Mouse (Mus musculus): ENCODE measurements around the gene Nim1k.
"Not testable (repeated sequence)": the region's sequence is repeated elsewhere in the genome, so short reads cannot be mapped to it uniquely, and the experiment has no call there.

The Nim1k gene

DNA sequence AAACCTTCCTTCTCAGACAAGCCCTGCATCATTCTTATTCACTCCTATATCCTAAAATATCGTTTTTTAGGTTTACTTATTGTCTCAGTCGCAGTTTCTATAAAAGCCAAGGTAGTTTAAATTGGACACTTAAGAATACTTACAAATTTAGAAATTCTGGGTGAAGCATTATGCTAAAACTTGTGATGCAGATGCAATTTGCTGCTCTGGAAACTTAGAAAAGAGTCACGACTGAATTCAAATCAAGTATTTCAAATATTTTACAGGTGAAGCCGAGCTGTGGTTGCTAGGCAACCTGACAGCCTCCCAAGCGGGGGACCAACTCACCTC, 66.0 kb downstream of the Nim1k start:
- DNase-seq (ENCODE audit: low spot score) = no peak

DNA sequence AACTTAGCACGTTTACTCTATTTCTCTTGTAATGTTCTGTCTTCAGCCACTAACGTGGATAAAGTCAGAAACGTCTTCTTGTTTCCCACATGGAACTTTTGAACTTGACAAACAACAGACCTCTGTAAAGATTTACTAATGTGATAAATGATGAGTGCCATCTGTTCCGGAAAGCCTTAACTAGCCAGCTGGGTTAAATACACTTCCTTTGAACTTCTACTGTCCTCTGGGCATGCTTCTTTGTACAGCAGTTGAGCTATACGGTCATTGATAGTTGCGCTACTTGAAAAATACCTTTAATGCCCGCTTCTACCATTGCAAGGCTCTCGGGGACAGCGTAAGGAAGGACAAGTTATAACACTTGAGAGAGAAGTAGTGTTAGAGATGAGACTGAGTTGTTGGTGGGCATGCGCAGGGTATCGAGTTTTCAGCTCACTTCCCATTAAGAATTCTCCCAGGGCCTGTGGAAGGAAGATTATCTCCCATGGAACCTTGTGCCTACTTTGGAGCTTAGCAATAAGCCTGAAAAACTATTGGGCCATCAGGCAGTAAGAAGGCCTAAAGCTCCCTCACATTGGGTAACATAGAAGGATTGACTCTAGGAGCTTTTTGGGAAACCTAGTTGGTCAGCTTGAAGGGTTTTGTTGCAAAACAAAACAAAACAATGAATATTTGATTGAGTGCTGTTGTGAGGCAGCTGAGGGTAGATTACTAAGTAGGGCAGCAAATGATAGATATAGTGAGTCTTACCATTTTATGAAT, 71.1 kb downstream of the Nim1k start:
- DNase-seq (ENCODE audit: low spot score) = no peak

DNA sequence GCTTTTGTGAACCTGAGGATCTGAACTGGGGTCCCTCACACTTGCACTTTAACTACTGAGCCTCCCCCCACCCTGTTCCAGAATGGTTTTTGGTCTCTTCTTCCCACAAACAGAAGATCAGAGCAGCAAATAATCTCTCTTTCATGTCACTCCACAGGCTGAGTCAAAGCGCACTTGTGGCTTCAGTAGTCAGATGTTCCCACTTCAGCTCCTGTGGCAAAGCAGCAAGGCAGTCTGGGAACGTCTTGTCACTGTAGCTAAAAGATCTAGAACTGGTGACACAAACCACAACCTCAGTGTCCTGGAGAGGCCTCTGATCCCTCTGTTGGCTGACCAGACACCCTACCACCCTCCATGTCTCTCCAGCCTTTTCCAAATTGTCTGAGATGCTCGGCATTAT, 74.5 kb downstream of the Nim1k start:
- no peak for DNase-seq (ENCODE audit: low spot score)

DNA sequence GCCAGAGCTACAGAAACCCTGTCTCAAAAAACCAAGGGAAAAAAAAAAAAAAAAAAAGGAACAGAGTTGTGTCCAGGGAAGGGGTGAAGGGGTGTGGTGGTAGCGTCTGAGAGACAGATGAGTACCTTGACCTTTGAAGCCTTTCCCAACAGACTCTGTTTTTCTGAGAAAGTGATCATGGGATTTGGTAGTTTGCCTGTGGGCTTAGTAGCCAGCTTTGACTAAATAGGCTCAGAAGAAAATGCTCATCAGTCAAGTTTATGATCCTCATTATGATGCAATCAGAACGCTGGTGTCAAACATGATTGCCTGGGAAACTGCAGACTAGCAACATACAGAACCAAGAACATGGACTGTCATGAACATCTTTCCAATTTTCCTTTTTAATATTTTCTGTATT, 76.0 kb downstream of the Nim1k start:
- no peak for DNase-seq (ENCODE audit: low spot score)

DNA sequence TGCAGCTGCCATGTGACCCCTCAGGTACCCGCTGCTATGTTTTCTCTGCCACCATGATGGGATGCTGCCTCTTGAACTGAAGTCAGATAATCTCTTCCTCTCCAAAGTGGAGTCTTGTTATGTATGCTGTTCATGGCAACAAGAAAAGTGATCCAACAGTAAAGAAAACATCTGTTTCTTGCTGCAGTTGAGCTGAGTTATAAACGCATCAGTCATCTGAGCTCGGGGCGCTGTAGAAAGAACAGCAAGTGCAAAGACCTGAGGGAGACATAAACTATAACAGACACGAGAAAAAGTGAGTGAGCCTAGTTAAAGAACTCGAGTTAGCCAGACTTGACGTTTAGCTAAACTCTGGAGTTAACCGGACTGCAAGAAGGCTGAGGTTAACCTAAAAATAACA, 76.9 kb downstream of the Nim1k start:
- no peak for DNase-seq (ENCODE audit: low spot score)

- not testable (repeated sequence) for DNase-seq (ENCODE audit: low spot score)
Observed at GRCm38 (mm10) chr13:119661420-119661819, 94.3 kb downstream of the Nim1k start.
